8 mouse cellular contexts compared by ENCODE assay signal in genomic region chr14:55788256-55789050, GRCm38 (mm10). TPM values are rescaled to one million over a fixed set of nuclear protein-coding genes. Genes with fewer than 3 reads are reported as not detected.
DNase-seq lines count a peak whose midpoint lies in the region; ATAC-seq and TF ChIP-seq lines count a peak whose summit lies in the region.

TSS of gene Ripk3 (minus strand) at chr14:55788865.

- no peak for ATAC-seq in forebrain, embryonic 14.5 days
- ATAC-seq in hindbrain, embryonic 16.5 days: no peak
- ATAC-seq in liver, embryonic 14.5 days (ENCODE audit: insufficient read depth): peak; percentile 65; the same call in 1 of the 2 replicates

- peak; percentile 63 to 93; a peak in 3 of 4 replicates for TF ChIP-seq POLR2A in MEL (IDR thresholded peaks at IDR 0.05; ENCODE audit: control insufficient read depth in 1 of 2, insufficient read depth in 1 of 2, low read depth in 1 of 2, low read length in 2 of 2, poor library complexity in 1 of 2)

- no peak; a peak in 1 of 6 replicates for TF ChIP-seq CTCF in MEL (IDR thresholded peaks at IDR 0.05 in 2 of 3, conservative IDR thresholded peaks at IDR 0.05 in 1 of 3; ENCODE audit: control insufficient read depth in 1 of 3, insufficient read depth in 1 of 3, low read depth in 2 of 3, low read length in 3 of 3, poor library complexity in 1 of 3, severe bottlenecking in 1 of 3)
- TF ChIP-seq CTCF in liver, embryonic 14.5 days (IDR thresholded peaks at IDR 0.05; ENCODE audit: low read depth): peak; percentile 36

- DNase-seq in A20 (ENCODE audit: low read depth, low spot score) (peak; percentile 91), MEL (ENCODE audit: low read depth, low spot score) (peak; percentile 92), adipocyte (ENCODE audit: low spot score) (no peak)
- DNase-seq in forebrain, embryonic 14.5 days (ENCODE audit: low spot score): no peak
- peak; percentile 35 to 57 (median 43) for DNase-seq in liver, embryonic 14.5 days (ENCODE audit: low read depth in 3 of 3, low spot score in 3 of 3)
- DNase-seq in naive thymus-derived CD4-positive, alpha-beta T cell, adult 2 months (ENCODE audit: low read depth): peak; percentile 82
- peak; percentile 34 to 64 for DNase-seq in urinary bladder, postnatal 36 days (ENCODE audit: low spot score in 2 of 2)

- no peaks in the 10 kb centered on the region for H3K27me3 ChIP-seq in MEL (ENCODE audit: control insufficient read depth in 1 of 2, insufficient read depth in 2 of 2, low read length in 2 of 2)
- H3K27me3 ChIP-seq in forebrain, embryonic 14.5 days (replicated peaks; ENCODE audit: control insufficient read depth, insufficient read depth, low read length): peaks cover 51% of the 10 kb centered on the region
- peaks cover 55% of the 10 kb centered on the region for H3K27me3 ChIP-seq in hindbrain, embryonic 16.5 days (replicated peaks; ENCODE audit: control insufficient read depth, insufficient read depth, low read length)
- peaks cover 7% of the 10 kb centered on the region for H3K27me3 ChIP-seq in liver, embryonic 14.5 days (ENCODE audit: control insufficient read depth, insufficient read depth, low read length)

- H3K79me2 ChIP-seq in MEL (ENCODE audit: control insufficient read depth, insufficient read depth, low read length, poor library complexity): no peaks in the 10 kb centered on the region; the same call in 1 of the 2 replicates

- H3K9me3 ChIP-seq in MEL (replicated peaks; ENCODE audit: insufficient read depth, low read length): no peaks in the 10 kb centered on the region
- H3K9me3 ChIP-seq in forebrain, embryonic 14.5 days (replicated peaks; ENCODE audit: control insufficient read depth, low read length): no peaks in the 10 kb centered on the region
- H3K9me3 ChIP-seq in hindbrain, embryonic 16.5 days (ENCODE audit: control insufficient read depth, low read length): no peaks in the 10 kb centered on the region
- no peaks in the 10 kb centered on the region for H3K9me3 ChIP-seq in liver, embryonic 14.5 days (ENCODE audit: control insufficient read depth, low read length)

- H3K9ac ChIP-seq in MEL (ENCODE audit: control insufficient read depth, low read depth, low read length, poor library complexity, severe bottlenecking): peak within 1 kb of the TSS; percentile 71
- H3K9ac ChIP-seq in forebrain, embryonic 14.5 days (ENCODE audit: low read length): peak within 1 kb of the TSS; percentile 10; the same call in 1 of the 2 replicates
- no peak within 1 kb of the TSS; the same call in 1 of the 2 replicates for H3K9ac ChIP-seq in hindbrain, embryonic 16.5 days (ENCODE audit: low read depth, low read length)
- H3K9ac ChIP-seq in liver, embryonic 14.5 days (replicated peaks): peak within 1 kb of the TSS; percentile 48

- no peak for TF ChIP-seq RAD21 in MEL (IDR thresholded peaks at IDR 0.05; ENCODE audit: low read depth, low read length)

- peak within 1 kb of the TSS; percentile 37 for H3K4me2 ChIP-seq in forebrain, embryonic 14.5 days (ENCODE audit: low read length)
- peak within 1 kb of the TSS; percentile 52 for H3K4me2 ChIP-seq in hindbrain, embryonic 16.5 days (ENCODE audit: low read length)
- H3K4me2 ChIP-seq in liver, embryonic 14.5 days (ENCODE audit: low read depth): peak within 1 kb of the TSS; percentile 91

- 0 out of 4 replicates have a peak, but pooled peaks of 1 of the 2 experiments have one; percentile 25 for TF ChIP-seq EP300 in MEL (IDR thresholded peaks at IDR 0.05; ENCODE audit: low read depth in 1 of 2, low read length in 2 of 2)
- TF ChIP-seq EP300 in liver, embryonic 14.5 days (IDR thresholded peaks at IDR 0.05; ENCODE audit: low read depth): no peak

- peaks cover 0 to 4% of the 10 kb centered on the region in 2 experiments; a peak in 1 of 4 replicates for H3K36me3 ChIP-seq in MEL (ENCODE audit: control insufficient read depth in 1 of 2, insufficient read depth in 2 of 2, low read length in 2 of 2)
- H3K36me3 ChIP-seq in forebrain, embryonic 14.5 days (ENCODE audit: control insufficient read depth, insufficient read depth, low read length): no peaks in the 10 kb centered on the region
- H3K36me3 ChIP-seq in hindbrain, embryonic 16.5 days (ENCODE audit: control insufficient read depth, insufficient read depth, low read length): no peaks in the 10 kb centered on the region
- H3K36me3 ChIP-seq in liver, embryonic 14.5 days (replicated peaks; ENCODE audit: control insufficient read depth, insufficient read depth, low read depth): no peaks in the 10 kb centered on the region

- WGBS in forebrain, embryonic 14.5 days: 5% methylated on average over 40 of the region's 40 CpGs
- WGBS in hindbrain, embryonic 16.5 days: 5% methylated on average over 40 of the region's 40 CpGs
- 4% methylated on average over 40 of the region's 40 CpGs for WGBS in liver, embryonic 14.5 days (ENCODE audit: insufficient replicate concordance)

- peak within 1 kb of the TSS; percentile 27; the same call in 1 of the 2 replicates for H3K27ac ChIP-seq in MEL (ENCODE audit: control insufficient read depth, low read depth, low read length)
- H3K27ac ChIP-seq in forebrain, embryonic 14.5 days (ENCODE audit: low read depth, low read length): no peak within 1 kb of the TSS
- no peak within 1 kb of the TSS for H3K27ac ChIP-seq in hindbrain, embryonic 16.5 days (ENCODE audit: low read depth, low read length)
- H3K27ac ChIP-seq in liver, embryonic 14.5 days: no peak within 1 kb of the TSS

- peak within 1 kb of the TSS; percentile 70 to 91 for H3K4me3 ChIP-seq in MEL (ENCODE audit: control insufficient read depth in 1 of 2, insufficient read depth in 1 of 2, low read depth in 2 of 2, low read length in 2 of 2)
- H3K4me3 ChIP-seq in forebrain, embryonic 14.5 days (ENCODE audit: low read depth, low read length): peak within 1 kb of the TSS; percentile 10; the same call in 1 of the 2 replicates
- peak within 1 kb of the TSS; percentile 10 for H3K4me3 ChIP-seq in hindbrain, embryonic 16.5 days (ENCODE audit: low read length)
- H3K4me3 ChIP-seq in liver, embryonic 14.5 days (ENCODE audit: insufficient read depth in 1 of 2, low read depth in 2 of 2, low read length in 2 of 2): peak within 1 kb of the TSS; percentile 63 to 77

- peaks cover 2 to 11% of the 10 kb centered on the region in 2 experiments for H3K4me1 ChIP-seq in MEL (ENCODE audit: control insufficient read depth in 1 of 2, insufficient read depth in 2 of 2, low read length in 2 of 2)
- no peaks in the 10 kb centered on the region for H3K4me1 ChIP-seq in forebrain, embryonic 14.5 days (ENCODE audit: control insufficient read depth, insufficient read depth, low read length)
- peaks cover 8% of the 10 kb centered on the region for H3K4me1 ChIP-seq in hindbrain, embryonic 16.5 days (ENCODE audit: control insufficient read depth, insufficient read depth, low read depth, low read length)
- H3K4me1 ChIP-seq in liver, embryonic 14.5 days (replicated peaks; ENCODE audit: control insufficient read depth in 2 of 2, insufficient read depth in 2 of 2, low read length in 1 of 2): peaks cover 0 to 7% of the 10 kb centered on the region in 2 experiments; a peak in 3 of 4 replicates

TF ChIP-seq in MEL, 35 proteins besides CTCF, POLR2A, EP300 and RAD21 (continues in another document):
- TF ChIP-seq KAT2A (conservative IDR thresholded peaks at IDR 0.05; ENCODE audit: low read depth, low read length) (no peak; the same call in 1 of the 2 replicates), POLR2AphosphoS2 (IDR thresholded peaks at IDR 0.05; ENCODE audit: low read length) (peak; percentile 86), MYC (IDR thresholded peaks at IDR 0.05; ENCODE audit: low read depth, low read length) (peak; percentile 94), BHLHE40 (IDR thresholded peaks at IDR 0.05; ENCODE audit: borderline replicate concordance, low read depth, low read length) (peak; percentile 99), MAX (IDR thresholded peaks at IDR 0.05; ENCODE audit: low read length) (peak; percentile 94), NELFE (IDR thresholded peaks at IDR 0.05; ENCODE audit: low read depth, low read length) (peak; percentile 90), MEF2A (IDR thresholded peaks at IDR 0.05; ENCODE audit: extremely low read depth, insufficient replicate concordance, low read depth, low read length, poor library complexity, severe bottlenecking) (0 out of 2 replicates have a peak, but pooled peaks have one; percentile 12), JUND (IDR thresholded peaks at IDR 0.05; ENCODE audit: low read depth, low read length) (no peak), HCFC1 (IDR thresholded peaks at IDR 0.05; ENCODE audit: low read depth, low read length) (peak; percentile 65; the same call in 1 of the 2 replicates), USF1 (IDR thresholded peaks at IDR 0.05; ENCODE audit: low read depth, low read length) (peak; percentile 89), ZMIZ1 (IDR thresholded peaks at IDR 0.05; ENCODE audit: low read depth, low read length) (peak; percentile 86), ZNF384 (IDR thresholded peaks at IDR 0.05; ENCODE audit: low read depth, low read length) (no peak), E2F4 (IDR thresholded peaks at IDR 0.05; ENCODE audit: borderline replicate concordance, low read depth, low read length) (no peak), ETS1 (IDR thresholded peaks at IDR 0.05; ENCODE audit: low read depth, low read length) (peak; percentile 51; the same call in 1 of the 2 replicates), SIN3A (IDR thresholded peaks at IDR 0.05; ENCODE audit: low read length) (peak; percentile 90), RCOR1 (IDR thresholded peaks at IDR 0.05; ENCODE audit: low read depth, low read length) (peak; percentile 25; the same call in 1 of the 2 replicates), MXI1 (IDR thresholded peaks at IDR 0.05; ENCODE audit: low read depth, low read length) (peak; percentile 96), ELF1 (IDR thresholded peaks at IDR 0.05; ENCODE audit: low read depth, low read length) (peak; percentile 76), MYB (IDR thresholded peaks at IDR 0.05; ENCODE audit: low read depth, low read length) (no peak), TBP (IDR thresholded peaks at IDR 0.05; ENCODE audit: low read depth, low read length) (peak; percentile 94), TCF12 (IDR thresholded peaks at IDR 0.05; ENCODE audit: low read depth, low read length) (peak; percentile 65), MAZ (IDR thresholded peaks at IDR 0.05; ENCODE audit: low read depth, low read length) (peak; percentile 69; the same call in 1 of the 2 replicates), POLR2AphosphoS5 (IDR thresholded peaks at IDR 0.05; ENCODE audit: borderline replicate concordance, low read depth, low read length) (peak; percentile 63; the same call in 1 of the 2 replicates)

RNA-seq across cellular contexts. Expression of gene Ripk3, which starts in this region (rescaled TPM):
- 67.1 and 77.4 TPM in 2 replicates for total RNA-seq in MEL (2012; rRNA removed)
- 100 to 1,000 TPM; 123 to 124 TPM for polyA plus RNA-seq in MEL (2012; ENCODE audit: insufficient read depth in 1 of 2, insufficient read length in 2 of 2, low read depth in 1 of 2, low replicate concordance in 2 of 2, missing spikeins in 1 of 2)
- polyA plus RNA-seq in forebrain, embryonic 14.5 days (2014; fragmentation: Nextera tagmentation; extraction: Ambion mirVana): 2.4 and 4.1 TPM in 2 replicates
- 2.3 and 3.6 TPM in 2 replicates for polyA plus RNA-seq in hindbrain, embryonic 16.5 days (2015; fragmentation: Nextera tagmentation; extraction: Ambion mirVana)
- polyA plus RNA-seq in liver, embryonic 14.5 days (2012; rRNA removed): 13.1 and 15.1 TPM in 2 replicates
- polyA plus RNA-seq in liver, embryonic 14.5 days (2014; fragmentation: Nextera tagmentation; extraction: Ambion mirVana): 18.2 and 22.0 TPM in 2 replicates

Comparison
In these comparisons a context has a peak if more than half of its experiments do, and no peak if none do; other contexts are left out.
1. RNA of gene Ripk3 (polyA plus RNA-seq): 123 to 124 TPM in MEL; 13.1 to 22.0 TPM in liver, embryonic 14.5 days, 2.3 to 3.6 TPM in hindbrain, embryonic 16.5 days and 2.4 to 4.1 TPM in forebrain, embryonic 14.5 days; every median in the first group is over 4 times any median in the second.
2. DNase-seq: peak in A20 (single experiment), MEL (single experiment), liver, embryonic 14.5 days (3 of 3), naive thymus-derived CD4-positive, alpha-beta T cell, adult 2 months (single experiment) and urinary bladder, postnatal 36 days (2 of 2); none in forebrain, embryonic 14.5 days (single experiment) and adipocyte (single experiment).
3. H3K4me3 ChIP-seq: peak in every context shown above with its lines; median percentile 80 in MEL; 70 in liver, embryonic 14.5 days; 10 in forebrain, embryonic 14.5 days; 10 in hindbrain, embryonic 16.5 days.
4. H3K4me2 ChIP-seq: peak in every context shown above with its lines; median percentile 91 in liver, embryonic 14.5 days; 52 in hindbrain, embryonic 16.5 days; 37 in forebrain, embryonic 14.5 days.